Mouse (Mus musculus) thymus, postnatal 36 days (tissue): ENCODE results near the gene Hoxb2.

Experiments
- DNase-seq, 2 experiments: peaks; one replicate each; pipeline ENCODE4 v3.0.0; 2022; ENCODE audit warnings: mixed read lengths in 2 of 2

Hoxb2 gene

GRCm38 (mm10) chr11:96351831-96352230, 1.5 kb downstream of the Hoxb2 start:
- DNase-seq = no peak

- DNase-seq = peak in 1 of 2 experiments; percentile 6
Measured at GRCm38 (mm10) chr11:96352691-96353521, 2.6 kb downstream of the Hoxb2 start.

- DNase-seq = no peak
Measured at GRCm38 (mm10) chr11:96353522-96353841, 3.2 kb downstream of the Hoxb2 start.

- DNase-seq = no peak
Measured at GRCm38 (mm10) chr11:96353939-96354338, 3.6 kb downstream of the Hoxb2 start.

GRCm38 (mm10) chr11:96354376-96354775, 4.1 kb downstream of the Hoxb2 start:
- DNase-seq = no peak

- no peak for DNase-seq
Measured at GRCm38 (mm10) chr11:96354801-96355311, 4.5 kb downstream of the Hoxb2 start.

GRCm38 (mm10) chr11:96363807-96364206, 13.5 kb downstream of the Hoxb2 start:
- DNase-seq = no peak

GRCm38 (mm10) chr11:96365441-96366091, 15.2 kb downstream of the Hoxb2 start, which contains the start of gene Hoxb1:
Hoxb1 (plus strand) TSS chr11:96365752.
- no peak for DNase-seq

- no peak for DNase-seq
Measured at GRCm38 (mm10) chr11:96366092-96367041, 16.0 kb downstream of the Hoxb2 start.

- DNase-seq = no peak
Measured at GRCm38 (mm10) chr11:96367141-96367540, 16.8 kb downstream of the Hoxb2 start.

GRCm38 (mm10) chr11:96368686-96369085, 18.4 kb downstream of the Hoxb2 start:
- DNase-seq = no peak

- no peak for DNase-seq
Measured at GRCm38 (mm10) chr11:96369140-96369539, 18.8 kb downstream of the Hoxb2 start.

- no peak for DNase-seq
Measured at GRCm38 (mm10) chr11:96371726-96372125, 21.4 kb downstream of the Hoxb2 start.

GRCm38 (mm10) chr11:96372519-96372918, 22.2 kb downstream of the Hoxb2 start:
- DNase-seq = no peak

GRCm38 (mm10) chr11:96374810-96375209, 24.5 kb downstream of the Hoxb2 start:
- no peak for DNase-seq

- no peak for DNase-seq
Measured at GRCm38 (mm10) chr11:96383381-96383780, 33.1 kb downstream of the Hoxb2 start.

GRCm38 (mm10) chr11:96387635-96388034, 37.3 kb downstream of the Hoxb2 start:
- DNase-seq = no peak

GRCm38 (mm10) chr11:96396772-96397626, 46.7 kb downstream of the Hoxb2 start:
- no peak for DNase-seq

- DNase-seq = no peak
Measured at GRCm38 (mm10) chr11:96397806-96398335, 47.5 kb downstream of the Hoxb2 start.

- no peak for DNase-seq
Measured at GRCm38 (mm10) chr11:96399923-96400322, 49.6 kb downstream of the Hoxb2 start.
